Mouse (Mus musculus) hindlimb bud, embryonic 11.5 days (tissue): Measurements from ENCODE around the gene Igf2r.
A peak's percentile ranks its signal among the peaks of the same experiment; 100 is the strongest.
"Not testable (repeated sequence)": the region's sequence is repeated elsewhere in the genome, so short reads cannot be mapped to it uniquely, and the experiment has no call there.

Experiments
- DNase-seq: peaks from one replicate; pipeline ENCODE4 v3.0.0-alpha.2; 2012; ENCODE audit warnings: low read depth, low spot score; ENCODE audit errors: extremely low spot score

Igf2r gene

GRCm38 (mm10) chr17:12675646-12676045 is 93.8 kb downstream of the Igf2r start, which contains the start of gene Slc22a1:
Slc22a1 (minus strand) TSS chr17:12675829.
- DNase-seq = no peak

GRCm38 (mm10) chr17:12674980-12675379 is 94.5 kb downstream of the Igf2r start:
- DNase-seq = not testable (repeated sequence)

GRCm38 (mm10) chr17:12673871-12674270 is 95.6 kb downstream of the Igf2r start:
- no peak for DNase-seq

- no peak for DNase-seq
Measured at GRCm38 (mm10) chr17:12672285-12672790, 97.1 kb downstream of the Igf2r start.

- no peak for DNase-seq
Measured at GRCm38 (mm10) chr17:12671029-12671605, 98.3 kb downstream of the Igf2r start.

GRCm38 (mm10) chr17:12669363-12669679 is 100.1 kb downstream of the Igf2r start:
- DNase-seq = no peak

- DNase-seq = no peak
Measured at GRCm38 (mm10) chr17:12668478-12669362, 100.7 kb downstream of the Igf2r start.

- DNase-seq = no peak
Measured at GRCm38 (mm10) chr17:12664156-12664555, 105.3 kb downstream of the Igf2r start.

GRCm38 (mm10) chr17:12660572-12661260 is 108.7 kb downstream of the Igf2r start:
- peak; percentile 35 for DNase-seq

- no peak for DNase-seq
Measured at GRCm38 (mm10) chr17:12659233-12659632, 110.2 kb downstream of the Igf2r start.

GRCm38 (mm10) chr17:12658784-12659183 is 110.7 kb downstream of the Igf2r start:
- DNase-seq = no peak

- DNase-seq = no peak
Measured at GRCm38 (mm10) chr17:12655826-12656225, 113.6 kb downstream of the Igf2r start.

GRCm38 (mm10) chr17:12654061-12654460 is 115.4 kb downstream of the Igf2r start:
- DNase-seq = no peak

GRCm38 (mm10) chr17:12652604-12653003 is 116.9 kb downstream of the Igf2r start:
- no peak for DNase-seq

GRCm38 (mm10) chr17:12645461-12645860 is 124.0 kb downstream of the Igf2r start:
- no peak for DNase-seq

GRCm38 (mm10) chr17:12641087-12641486 is 128.4 kb downstream of the Igf2r start:
- DNase-seq = no peak

GRCm38 (mm10) chr17:12639585-12639984 is 129.9 kb downstream of the Igf2r start:
- no peak for DNase-seq

- DNase-seq = no peak
Measured at GRCm38 (mm10) chr17:12634814-12635213, 134.7 kb downstream of the Igf2r start.
